Mouse (Mus musculus) CD8-positive naive resting alpha-beta T cell, adult 2 months (primary cell): ENCODE data around the gene Ccdc137.

ENCODE experiments used
- DNase-seq, 2 experiments: peaks; one replicate each; pipeline ENCODE4 v3.0.0; 2022; ENCODE audit warnings: low read depth in 2 of 2, low spot score in 2 of 2

Ccdc137 gene

GRCm38 (mm10) chr11:120458847-120459597 is 1.1 kb downstream of the Ccdc137 start:
- no peak for DNase-seq

GRCm38 (mm10) chr11:120463536-120463935 is 5.6 kb downstream of the Ccdc137 start:
- no peak for DNase-seq

- DNase-seq, result no peak
Measured at GRCm38 (mm10) chr11:120464365-120464764, 6.5 kb downstream of the Ccdc137 start.

GRCm38 (mm10) chr11:120465521-120465920 is 7.6 kb downstream of the Ccdc137 start:
- no peak for DNase-seq

- peak; percentile 92 to 93 for DNase-seq
Measured at GRCm38 (mm10) chr11:120467051-120467735, 9.3 kb downstream of the Ccdc137 start, which contains the start of gene Arl16. Gene Arl16 (minus strand): TSS chr11:120467607.

GRCm38 (mm10) chr11:120467736-120468092 is 9.8 kb downstream of the Ccdc137 start:
- no peak for DNase-seq

- DNase-seq, result no peak
Measured at GRCm38 (mm10) chr11:120472052-120472451, 14.1 kb downstream of the Ccdc137 start.

GRCm38 (mm10) chr11:120483448-120483934 is 25.6 kb downstream of the Ccdc137 start:
- no peak for DNase-seq

GRCm38 (mm10) chr11:120484265-120484981 is 26.5 kb downstream of the Ccdc137 start, which contains the start of gene Mrpl12:
Gene Mrpl12 (plus strand): TSS chr11:120484613.
- DNase-seq, result peak; percentile 74 to 80

- no peak for DNase-seq
Measured at GRCm38 (mm10) chr11:120485251-120485650, 27.3 kb downstream of the Ccdc137 start.

GRCm38 (mm10) chr11:120488516-120488915 is 30.6 kb downstream of the Ccdc137 start:
- DNase-seq, result no peak

- DNase-seq, result peak; percentile 59 to 69
Measured at GRCm38 (mm10) chr11:120489054-120489761, 31.3 kb downstream of the Ccdc137 start.

- DNase-seq, result no peak
Measured at GRCm38 (mm10) chr11:120490291-120491046, 32.6 kb downstream of the Ccdc137 start.

GRCm38 (mm10) chr11:120491317-120492023 is 33.6 kb downstream of the Ccdc137 start, which contains the start of gene Slc25a10:
Gene Slc25a10 (plus strand): TSS chr11:120491840.
- DNase-seq, result peak in 1 of 2 experiments; percentile 39

GRCm38 (mm10) chr11:120492024-120492877 is 34.3 kb downstream of the Ccdc137 start:
- DNase-seq, result peak in 1 of 2 experiments; percentile 33

GRCm38 (mm10) chr11:120492878-120493203 is 34.9 kb downstream of the Ccdc137 start:
- DNase-seq, result no peak

- no peak for DNase-seq
Measured at GRCm38 (mm10) chr11:120493351-120493750, 35.4 kb downstream of the Ccdc137 start.

- DNase-seq, result no peak
Measured at GRCm38 (mm10) chr11:120493911-120494310, 36.0 kb downstream of the Ccdc137 start.

- no peak for DNase-seq
Measured at GRCm38 (mm10) chr11:120497436-120497835, 39.5 kb downstream of the Ccdc137 start.
